Mouse (Mus musculus) right cerebral cortex, postnatal 14 days (tissue): ENCODE measurements at regions not wholly inside any gene's neighbourhood (a gene's known extent, or its start where the extent isn't known, plus 50 kb on each side); places are given as distances from the start of the nearest gene placed in this dataset.
A peak's percentile ranks its signal among the peaks of the same experiment; 100 is the strongest.

Experiments
- DNase-seq: peaks from one replicate; pipeline ENCODE4 v3.0.0; 2022

GRCm38 (mm10) chr3:61849317-61849716 is 483.6 kb upstream of the B430305J03Rik start:
- DNase-seq, result no peak

DNA sequence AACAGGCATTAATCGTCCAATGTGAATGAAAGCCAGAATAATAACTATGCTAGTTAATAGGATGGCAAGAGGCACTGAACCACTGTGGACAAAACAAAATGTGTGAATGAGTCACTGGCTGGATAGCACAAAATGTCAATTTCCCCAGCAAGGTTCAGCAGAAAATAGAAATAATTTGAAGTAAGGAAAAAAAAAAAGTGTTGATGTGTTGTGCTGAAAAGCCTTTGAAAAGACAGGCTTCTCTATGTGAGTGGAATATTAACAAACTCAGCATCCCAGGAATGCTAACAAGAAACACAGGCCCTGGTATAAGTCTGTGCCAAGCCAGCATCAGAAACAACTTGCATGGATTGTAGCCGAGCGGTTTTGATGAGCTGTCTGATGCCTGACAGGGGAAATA is 481.0 kb upstream of the B430305J03Rik start:
- no peak for DNase-seq

- peak; percentile 16 for DNase-seq
These were observed 473.7 kb upstream of the B430305J03Rik start for GRCm38 (mm10) chr3:61839355-61840009.

DNA sequence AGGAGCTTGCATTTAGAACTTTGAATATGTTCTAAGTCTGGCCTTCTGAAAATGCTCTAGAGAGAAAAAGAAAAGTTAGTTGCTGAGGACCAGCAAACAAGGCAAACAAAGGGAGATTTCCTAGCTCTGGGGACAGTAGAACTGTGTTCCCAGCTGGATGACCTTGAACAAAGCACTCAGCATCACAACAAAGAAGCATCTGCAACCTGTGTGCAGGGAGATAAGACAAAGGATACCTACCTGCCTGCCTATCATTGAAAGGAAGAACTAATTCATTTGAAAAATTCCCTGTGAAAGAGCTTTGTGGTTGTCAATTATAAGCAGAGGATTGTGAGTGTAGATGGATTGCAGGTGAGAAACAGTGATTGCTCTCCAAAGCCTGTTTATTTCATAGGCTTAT is 451.1 kb upstream of the B430305J03Rik start:
- DNase-seq, result no peak

GRCm38 (mm10) chr3:61796021-61796420 is 430.3 kb upstream of the B430305J03Rik start:
- no peak for DNase-seq

DNA sequence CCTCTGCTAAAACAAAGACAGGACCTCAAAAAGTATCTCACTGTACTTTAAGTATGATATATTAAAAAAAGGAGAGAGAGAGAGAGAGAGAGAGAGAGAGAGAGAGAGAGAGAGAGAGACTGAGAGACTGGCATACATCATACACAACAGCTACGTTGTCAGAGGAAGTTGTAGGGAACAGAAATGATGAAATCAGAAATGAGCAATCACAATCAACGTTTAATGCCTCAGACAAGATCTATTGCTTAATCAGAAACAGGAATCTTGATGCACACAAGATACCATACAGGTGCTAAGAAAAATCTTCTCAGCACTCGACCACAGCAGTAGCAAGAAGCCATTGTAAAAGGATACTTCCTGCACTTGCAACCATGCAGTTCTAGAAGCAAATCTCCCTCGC is 424.9 kb upstream of the B430305J03Rik start:
- DNase-seq, result no peak
